Mouse (Mus musculus) lung, postnatal 4 days (tissue): ENCODE measurements at regions not wholly inside any gene's neighbourhood (a gene's known extent, or its start where the extent isn't known, plus 50 kb on each side); places are given as distances from the start of the nearest gene placed in this dataset.
"Not testable (repeated sequence)": the region's sequence is repeated elsewhere in the genome, so short reads cannot be mapped to it uniquely, and the experiment has no call there.

Experiments
- DNase-seq, 2 experiments: peaks; one replicate each; pipeline ENCODE4 v3.0.0; 2021

- DNase-seq, result no peak
These were observed 512.1 kb upstream of the Vrk2 start for GRCm38 (mm10) chr11:27105920-27106319.

- DNase-seq, result no peak
These were observed 509.1 kb upstream of the Vrk2 start for GRCm38 (mm10) chr11:27102906-27103305.

GRCm38 (mm10) chr11:27102045-27102444 lies 508.2 kb upstream of the Vrk2 start:
- no peak for DNase-seq

GRCm38 (mm10) chr11:27096615-27097014 lies 502.8 kb upstream of the Vrk2 start:
- no peak for DNase-seq

- DNase-seq, result not testable (repeated sequence)
These were observed 501.7 kb upstream of the Vrk2 start for GRCm38 (mm10) chr11:27095460-27095859.

- DNase-seq, result no peak
These were observed 492.7 kb upstream of the Vrk2 start for GRCm38 (mm10) chr11:27086516-27086915.

- no peak for DNase-seq
These were observed 487.4 kb upstream of the Vrk2 start for GRCm38 (mm10) chr11:27081188-27081587.

- DNase-seq, result no peak
These were observed 476.6 kb upstream of the Vrk2 start for GRCm38 (mm10) chr11:27070381-27070780.

- DNase-seq, result no peak
These were observed 433.5 kb upstream of the Vrk2 start for GRCm38 (mm10) chr11:27027243-27027852.

- no peak for DNase-seq
These were observed 431.7 kb upstream of the Vrk2 start for GRCm38 (mm10) chr11:27025500-27025899.

- no peak for DNase-seq
These were observed 402.7 kb upstream of the Vrk2 start for GRCm38 (mm10) chr11:26996292-26997099.

- DNase-seq, result no peak
These were observed 387.4 kb upstream of the Vrk2 start for GRCm38 (mm10) chr11:26981216-26981615.

GRCm38 (mm10) chr11:26972533-26973081 lies 378.8 kb upstream of the Vrk2 start:
- no peak for DNase-seq

- DNase-seq, result no peak
These were observed 377.4 kb upstream of the Vrk2 start for GRCm38 (mm10) chr11:26971161-26971560.

- no peak for DNase-seq
These were observed 373.6 kb upstream of the Vrk2 start for GRCm38 (mm10) chr11:26967427-26967826.

- DNase-seq, result peak in 1 of 2 experiments; percentile 5
These were observed 369.3 kb upstream of the Vrk2 start for GRCm38 (mm10) chr11:26962928-26963667.

- no peak for DNase-seq
These were observed 368.5 kb upstream of the Vrk2 start for GRCm38 (mm10) chr11:26962040-26962927.

- peak; percentile 69 to 82 for DNase-seq
These were observed 367.7 kb upstream of the Vrk2 start for GRCm38 (mm10) chr11:26961336-26961980.

GRCm38 (mm10) chr11:26956153-26956552 lies 362.4 kb upstream of the Vrk2 start:
- no peak for DNase-seq

GRCm38 (mm10) chr11:26931766-26932165 lies 338.0 kb upstream of the Vrk2 start:
- DNase-seq, result no peak

GRCm38 (mm10) chr11:26907099-26907498 lies 313.3 kb upstream of the Vrk2 start:
- DNase-seq, result no peak

GRCm38 (mm10) chr11:26881635-26882034 lies 287.8 kb upstream of the Vrk2 start:
- DNase-seq, result no peak
